Mouse (Mus musculus) inflammation-experienced regulatory T-cells, adult 6 months (primary cell): Measurements from ENCODE around the gene Actr6. TPM values are rescaled to one million over a fixed set of nuclear protein-coding genes. Genes with fewer than 3 reads are reported as not detected.

Experiments
- ATAC-seq: one replicate; pipeline ENCODE4 v1.8.0; 2017
- polyA plus RNA-seq, 3 experiments: library from polyadenylated mRNA; unstranded; fragments of 100-300 nt; shearing (Covaris generic); gene quantifications; one replicate each; pipeline ENCODE4 v1.2.1; 2017

Actr6 gene
- polyA plus RNA-seq, result 10 to 100 TPM; 43.5 to 52.5 (median 44.7) TPM

- ATAC-seq, result peak; percentile 100
Measured at GRCm38 (mm10) chr10:89732001-89732794, at the start of gene Actr6. TSS of gene Actr6 (minus strand) at chr10:89732295.

- peak; percentile 32 for ATAC-seq
Measured at GRCm38 (mm10) chr10:89776029-89776428, 43.9 kb upstream of the Actr6 start.

- ATAC-seq, result no peak
Measured at GRCm38 (mm10) chr10:89771894-89772293, 39.8 kb upstream of the Actr6 start.

- no peak for ATAC-seq
Measured at GRCm38 (mm10) chr10:89769096-89769495, 37.0 kb upstream of the Actr6 start.

- ATAC-seq, result no peak
Measured at GRCm38 (mm10) chr10:89768352-89769020, 36.4 kb upstream of the Actr6 start.

- ATAC-seq, result peak; percentile 42
Measured at GRCm38 (mm10) chr10:89765790-89766714, 34.0 kb upstream of the Actr6 start.

- ATAC-seq, result peak; percentile 68
Measured at GRCm38 (mm10) chr10:89764457-89765121, 32.5 kb upstream of the Actr6 start.

- no peak for ATAC-seq
Measured at GRCm38 (mm10) chr10:89760772-89761171, 28.7 kb upstream of the Actr6 start.

- ATAC-seq, result no peak
Measured at GRCm38 (mm10) chr10:89755231-89755630, 23.1 kb upstream of the Actr6 start.

- ATAC-seq, result no peak
Measured at GRCm38 (mm10) chr10:89751069-89751468, 19.0 kb upstream of the Actr6 start.

GRCm38 (mm10) chr10:89748619-89749018 is 16.5 kb upstream of the Actr6 start:
- ATAC-seq, result no peak

- no peak for ATAC-seq
Measured at GRCm38 (mm10) chr10:89747911-89748310, 15.8 kb upstream of the Actr6 start.

- ATAC-seq, result peak; percentile 70
Measured at GRCm38 (mm10) chr10:89747221-89747905, 15.3 kb upstream of the Actr6 start.

- no peak for ATAC-seq
Measured at GRCm38 (mm10) chr10:89746581-89746980, 14.5 kb upstream of the Actr6 start.

GRCm38 (mm10) chr10:89745666-89746020 is 13.5 kb upstream of the Actr6 start:
- ATAC-seq, result peak; percentile 11

GRCm38 (mm10) chr10:89744871-89745665 is 13.0 kb upstream of the Actr6 start, which contains the start of gene Uhrf1bp1l:
TSS of gene Uhrf1bp1l (plus strand) at chr10:89744991.
- peak; percentile 67 for ATAC-seq

GRCm38 (mm10) chr10:89744341-89744740 is 12.2 kb upstream of the Actr6 start:
- ATAC-seq, result no peak

GRCm38 (mm10) chr10:89743266-89743665 is 11.2 kb upstream of the Actr6 start:
- no peak for ATAC-seq

GRCm38 (mm10) chr10:89740995-89741394 is 8.9 kb upstream of the Actr6 start:
- no peak for ATAC-seq

GRCm38 (mm10) chr10:89739703-89740102 is 7.6 kb upstream of the Actr6 start:
- no peak for ATAC-seq

- no peak for ATAC-seq
Measured at GRCm38 (mm10) chr10:89738395-89738794, 6.3 kb upstream of the Actr6 start.
